Mouse (Mus musculus) small intestine, adult 2 months (tissue): ENCODE measurements around the gene Gsta4.

Experiments used
- CTCF ChIP-seq: fragments of 200-500 bp; IDR thresholded peaks from 2 replicates; pipeline ENCODE4 v1.5.1; 2012; ENCODE audit warnings: low read depth, mild to moderate bottlenecking, control low read depth, inconsistent platforms, low read length, moderate library complexity, mixed read lengths; ENCODE audit not compliant: insufficient replicate concordance, insufficient read length; ENCODE audit errors: extremely low read depth
- POLR2A ChIP-seq: fragments of 200-500 bp; IDR thresholded peaks from 2 replicates; pipeline ENCODE4 v1.6.1; 2012; ENCODE audit warnings: low read depth, mild to moderate bottlenecking, control low read depth, inconsistent platforms, low read length, moderate library complexity

DNA sequence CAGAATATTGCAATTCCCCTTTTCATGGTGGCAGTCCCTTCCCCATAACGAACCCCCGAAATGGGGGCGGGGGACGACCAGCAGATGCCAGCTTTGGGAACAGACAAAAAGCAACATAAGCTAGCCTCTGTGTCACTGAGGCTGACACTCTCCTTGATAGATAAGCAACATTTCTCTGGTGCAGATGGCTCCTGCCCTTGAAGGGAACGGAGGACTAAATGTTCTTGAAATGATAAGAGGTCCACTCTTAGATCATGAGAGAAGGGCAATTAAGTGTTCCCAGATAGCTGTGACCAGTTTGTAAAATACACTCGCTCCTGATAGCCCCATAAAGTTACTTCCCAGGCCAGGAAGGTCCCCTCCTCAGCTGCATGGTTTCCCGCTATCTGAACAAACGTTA is 6.3 kb downstream of the Gsta4 start:
- TF ChIP-seq POLR2A (no peak), CTCF (no peak)
